Mouse (Mus musculus) heart, embryonic 14.5 days (tissue): ENCODE measurements around the gene Fancd2. TPM values are rescaled to one million over a fixed set of nuclear protein-coding genes. Genes with fewer than 3 reads are reported as not detected.

Experiments used
- ATAC-seq: fragments of 200-750 bp; cut with Nextera tagmentation; 2 replicates; pipeline ENCODE4 v1.8.0; 2017; ENCODE audit warnings: low read depth, moderate TSS enrichment; ENCODE audit not compliant: insufficient number of reproducible peaks, insufficient read depth, low FRiP score
- H3K27ac ChIP-seq, 2 experiments: fragments of 200-500 bp in 1 of 2; fragments of 300-500 bp in 1 of 2; sonication (generic) in 1 of 2; replicated peaks in 1 of 2; 2 replicates each; pipeline ENCODE4 v1.5.1; 2012 to 2014; ENCODE audit warnings: low read depth in 2 of 2, low read length in 2 of 2, control low read depth in 1 of 2, mild to moderate bottlenecking in 1 of 2, mixed read lengths in 1 of 2; ENCODE audit not compliant: control insufficient read depth in 1 of 2, insufficient read depth in 1 of 2
- H3K27me3 ChIP-seq: fragments of 300-500 bp; sonication (generic); 2 replicates; pipeline ENCODE4 v1.6.1; 2014; ENCODE audit warnings: mild to moderate bottlenecking, low read length, control low read depth; ENCODE audit not compliant: control insufficient read depth, insufficient read depth
- H3K36me3 ChIP-seq: fragments of 300-500 bp; sonication (generic); 2 replicates; pipeline ENCODE4 v1.6.1; 2014; ENCODE audit warnings: mild to moderate bottlenecking, control low read depth, low read length, mixed read lengths; ENCODE audit not compliant: control insufficient read depth, insufficient read depth
- H3K4me1 ChIP-seq, 2 experiments: fragments of 200-500 bp in 1 of 2; fragments of 300-500 bp in 1 of 2; sonication (generic) in 1 of 2; 2 replicates each; pipeline ENCODE4 v1.6.1; 2012 to 2014; ENCODE audit warnings: low read length in 2 of 2, control low read depth in 1 of 2, mixed read lengths in 1 of 2; ENCODE audit not compliant: control insufficient read depth in 2 of 2, insufficient read depth in 2 of 2
- H3K4me2 ChIP-seq: fragments of 300-500 bp; sonication (generic); 2 replicates; pipeline ENCODE4 v1.6.1; 2014; ENCODE audit warnings: mild to moderate bottlenecking, low read length
- H3K4me3 ChIP-seq, 2 experiments: fragments of 200-500 bp in 1 of 2; fragments of 300-500 bp in 1 of 2; sonication (generic) in 1 of 2; 2 replicates each; pipeline ENCODE4 v1.5.1; 2012 to 2014; ENCODE audit warnings: low read length in 2 of 2, mild to moderate bottlenecking in 2 of 2, control low read depth in 1 of 2, low read depth in 1 of 2, moderate library complexity in 1 of 2; ENCODE audit not compliant: control insufficient read depth in 1 of 2, insufficient read depth in 1 of 2
- H3K9ac ChIP-seq: fragments of 300-500 bp; sonication (generic); 2 replicates; pipeline ENCODE4 v1.6.1; 2014; ENCODE audit warnings: mild to moderate bottlenecking, low read length
- H3K9me3 ChIP-seq: fragments of 300-500 bp; sonication (generic); 2 replicates; pipeline ENCODE4 v1.6.1; 2016; ENCODE audit warnings: low read length, control low read depth; ENCODE audit not compliant: control insufficient read depth
- WGBS: fragments of 180-500 bp; shearing (Covaris S2); extraction: QIAGEN DNeasy Blood & Tissue Kit; methylation state at CpG from one replicate; pipeline ENCODE4 v1.1.7; 2014; 5-methylcytosine and 5-hydroxymethylcytosine counted together
- polyA plus RNA-seq: library from polyadenylated mRNA; unstranded; fragments of >200 nt; fragmentation: Nextera tagmentation; extraction: Ambion mirVana; gene quantifications from 2 replicates; pipeline ENCODE4 v1.2.1, GENCODE M21; 2014

The Fancd2 gene
- polyA plus RNA-seq, 1 experiment from 2014 or later, result 10.6 TPM

GRCm38 (mm10) chr6:113579306-113579705 is 47.8 kb downstream of the Fancd2 start:
- Histone ChIP-seq H3K9ac (no peak overlapping the region), H3K36me3 (peaks cover 41% of the 10 kb centered on the region), H3K4me3 (no peak overlapping the region), H3K4me2 (no peak overlapping the region), H3K4me1 (no peaks in the 10 kb centered on the region), H3K27me3 (no peaks in the 10 kb centered on the region), H3K9me3 (no peaks in the 10 kb centered on the region), H3K27ac (no peak overlapping the region)
- no peak for ATAC-seq
- 97% methylated on average over 3 of the region's 3 CpGs for WGBS

GRCm38 (mm10) chr6:113583023-113583422 is 51.5 kb downstream of the Fancd2 start:
- no peak overlapping the region for H3K27ac ChIP-seq
- no peak overlapping the region for H3K4me3 ChIP-seq
- no peaks in the 10 kb centered on the region for H3K9me3 ChIP-seq
- no peaks in the 10 kb centered on the region for H3K27me3 ChIP-seq
- H3K9ac ChIP-seq, result no peak overlapping the region
- WGBS, result 88% methylated on average over 4 of the region's 4 CpGs
- no peak overlapping the region for H3K4me2 ChIP-seq
- H3K4me1 ChIP-seq, result no peaks in the 10 kb centered on the region
- H3K36me3 ChIP-seq, result peaks cover 20% of the 10 kb centered on the region; the same call in 1 of the 2 replicates
- no peak for ATAC-seq

- H3K27ac ChIP-seq, result no peak overlapping the region
- WGBS, result 91% methylated on average over 5 of the region's 5 CpGs
Observed at GRCm38 (mm10) chr6:113585065-113585464, 53.6 kb downstream of the Fancd2 start.

GRCm38 (mm10) chr6:113586466-113587183 is 55.1 kb downstream of the Fancd2 start:
- no peak overlapping the region for H3K27ac ChIP-seq
- ATAC-seq, result no peak
- no peaks in the 10 kb centered on the region for H3K4me1 ChIP-seq
- no peaks in the 10 kb centered on the region for H3K9me3 ChIP-seq
- 65% methylated on average over 5 of the region's 5 CpGs for WGBS
- no peak overlapping the region for H3K9ac ChIP-seq
- no peak overlapping the region for H3K4me3 ChIP-seq
- no peak overlapping the region for H3K4me2 ChIP-seq
- peaks cover 15% of the 10 kb centered on the region; the same call in 1 of the 2 replicates for H3K36me3 ChIP-seq
- H3K27me3 ChIP-seq, result no peaks in the 10 kb centered on the region

More at GRCm38 (mm10) chr6:113585065-113585464, 53.6 kb downstream of the Fancd2 start:
- Histone ChIP-seq H3K4me2 (no peak overlapping the region), H3K4me3 (no peak overlapping the region), H3K9ac (no peak overlapping the region), H3K4me1 (no peaks in the 10 kb centered on the region), H3K27me3 (no peaks in the 10 kb centered on the region), H3K36me3 (0 out of 2 replicates have a peak, but pooled peaks cover 13% of the 10 kb centered on the region), H3K9me3 (no peaks in the 10 kb centered on the region)
- no peak for ATAC-seq

GRCm38 (mm10) chr6:113592637-113593036 is 61.2 kb downstream of the Fancd2 start:
- no peaks in the 10 kb centered on the region for H3K27me3 ChIP-seq
- no peak overlapping the region for H3K4me2 ChIP-seq
- H3K4me3 ChIP-seq, result no peak overlapping the region
- H3K9ac ChIP-seq, result no peak overlapping the region
- ATAC-seq, result no peak
- peaks cover 5% of the 10 kb centered on the region; the same call in 1 of the 2 replicates for H3K36me3 ChIP-seq
- no peak overlapping the region for H3K27ac ChIP-seq
- no peaks in the 10 kb centered on the region for H3K9me3 ChIP-seq
- 91% methylated on average over 2 of the region's 2 CpGs for WGBS
- H3K4me1 ChIP-seq, result no peaks in the 10 kb centered on the region

- H3K4me2 ChIP-seq, result no peak overlapping the region
- no peaks in the 10 kb centered on the region; a peak in 1 of 4 replicates for H3K4me1 ChIP-seq
- no peaks in the 10 kb centered on the region for H3K27me3 ChIP-seq
- H3K9me3 ChIP-seq, result no peaks in the 10 kb centered on the region
- no peak overlapping the region for H3K9ac ChIP-seq
- WGBS, result 86% methylated on average over 4 of the region's 4 CpGs
- ATAC-seq, result no peak
- H3K27ac ChIP-seq, result no peak overlapping the region
- no peak overlapping the region for H3K4me3 ChIP-seq
- H3K36me3 ChIP-seq, result no peaks in the 10 kb centered on the region; the same call in 1 of the 2 replicates
Observed at GRCm38 (mm10) chr6:113597945-113598344, 66.5 kb downstream of the Fancd2 start.

- H3K4me3 ChIP-seq, result no peak overlapping the region
- H3K9me3 ChIP-seq, result no peaks in the 10 kb centered on the region
- ATAC-seq, result no peak
- no peak overlapping the region; the same call in 1 of the 2 replicates for H3K9ac ChIP-seq
- no peaks in the 10 kb centered on the region; the same call in 1 of the 2 replicates for H3K36me3 ChIP-seq
- no peaks in the 10 kb centered on the region for H3K27me3 ChIP-seq
- 69% methylated on average over 5 of the region's 5 CpGs for WGBS
- H3K4me2 ChIP-seq, result no peak overlapping the region
- H3K4me1 ChIP-seq, result no peaks in the 10 kb centered on the region; a peak in 1 of 4 replicates
- H3K27ac ChIP-seq, result no peak overlapping the region
Observed at GRCm38 (mm10) chr6:113599833-113600232, 68.4 kb downstream of the Fancd2 start.
